Mouse (Mus musculus): Measurements from ENCODE around the gene Kazn. TPM values are rescaled to one million over a fixed set of nuclear protein-coding genes. Genes with fewer than 3 reads are reported as not detected.

Kazn gene
- polyA plus RNA-seq, 1 experiment from 2014 or later = 6.1 TPM

DNA sequence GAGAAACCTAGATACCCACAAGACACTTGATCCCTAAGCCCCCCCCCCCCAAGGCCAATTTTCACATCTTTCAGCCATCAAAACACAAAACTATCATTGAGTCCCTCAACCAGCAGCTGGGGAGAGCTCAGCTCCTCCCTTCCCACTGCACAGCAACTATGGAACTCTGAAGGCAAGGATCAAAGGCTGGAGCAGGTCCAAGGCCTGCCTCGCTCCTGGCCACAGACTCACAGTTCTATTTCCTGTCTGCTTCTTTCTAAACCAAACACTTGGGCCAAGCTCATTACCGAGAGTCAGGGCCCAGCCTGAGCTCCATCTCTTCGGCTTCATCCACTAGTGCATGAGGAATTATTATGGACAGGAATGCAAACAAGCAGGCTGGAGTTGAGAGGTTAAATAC is 58.9 kb downstream of the Kazn start:
- CTCF ChIA-PET = interaction anchor here (1.0 to 1.5 kb wide), 2 partner anchors 13 to 27 kb away, joined by 3 to 4 read pairs; no protein-coding TSS in a partner anchor
- no peak for TF ChIP-seq CTCF (IDR thresholded peaks at IDR 0.05)
- DNase-seq (ENCODE audit: low read depth, low spot score) = peak; percentile 49
- peak; percentile 58 for ATAC-seq
- POLR2A ChIA-PET = no interaction called here
- H3K27me3 ChIP-seq = no peaks in the 10 kb centered on the region
- in situ Hi-C loops (cut with MboI; ENCODE audit: low pct_unique_long_range_greater_than_20kb) = no loop called here

DNA sequence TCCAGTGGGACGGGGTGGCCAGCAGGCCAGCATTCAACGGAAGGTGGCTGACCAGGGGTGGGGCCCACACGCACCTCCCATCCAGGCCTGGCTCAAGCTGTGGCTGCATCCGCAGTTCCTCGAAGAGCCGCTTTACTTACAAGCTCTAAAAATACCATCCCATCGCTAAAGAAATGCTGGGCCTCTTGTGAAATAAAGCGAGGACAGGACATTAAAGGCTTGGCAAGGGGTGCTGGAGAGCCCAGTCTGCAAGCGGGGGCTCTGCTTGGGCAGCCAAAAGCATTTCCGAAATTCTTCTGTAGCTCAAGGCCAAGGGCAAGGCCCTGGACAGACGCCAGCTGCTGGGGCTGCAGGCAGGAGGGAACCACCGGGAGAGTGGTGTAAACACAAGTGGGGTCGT is 59.7 kb downstream of the Kazn start:
- DNase-seq (ENCODE audit: low read depth, low spot score) (peak; percentile 48), ATAC-seq (peak; percentile 70)
- POLR2A ChIA-PET = interaction anchor here (0.6 kb wide), 1 partner anchor 12 kb away, joined by 3 read pairs; no protein-coding TSS in a partner anchor
- CTCF ChIA-PET = interaction anchor here (1.0 to 1.5 kb wide), 2 partner anchors 13 to 26 kb away, joined by 3 to 4 read pairs; no protein-coding TSS in a partner anchor
- no peak for TF ChIP-seq CTCF (IDR thresholded peaks at IDR 0.05)
- no peaks in the 10 kb centered on the region for H3K27me3 ChIP-seq
- in situ Hi-C loops (cut with MboI; ENCODE audit: low pct_unique_long_range_greater_than_20kb) = no loop called here

DNA sequence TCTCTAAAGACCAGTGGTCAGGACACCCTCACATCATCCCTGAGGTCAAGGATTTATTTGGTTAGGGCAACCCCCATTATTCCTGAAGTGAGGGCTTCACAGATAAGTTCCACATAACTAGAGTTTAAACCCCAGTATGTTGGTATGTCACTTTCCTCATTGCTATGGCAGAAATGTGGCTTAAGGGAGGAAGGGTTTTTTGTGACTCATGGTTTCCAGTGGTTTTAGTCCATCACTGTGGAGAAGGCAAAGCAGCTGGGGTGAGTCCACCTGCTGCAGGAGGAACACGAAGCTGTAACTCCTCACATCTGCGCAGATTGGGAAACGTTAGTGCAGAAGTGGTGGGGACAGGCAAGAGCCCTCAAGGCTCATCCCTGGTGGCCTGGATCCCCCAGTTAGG is 62.5 kb downstream of the Kazn start:
- ChIA-PET POLR2A (no interaction called here), CTCF (no interaction called here)
- DNase-seq (ENCODE audit: low read depth, low spot score) = no peak
- no peaks in the 10 kb centered on the region for H3K27me3 ChIP-seq
- TF ChIP-seq CTCF (IDR thresholded peaks at IDR 0.05) = no peak
- in situ Hi-C loops (cut with MboI; ENCODE audit: low pct_unique_long_range_greater_than_20kb) = no loop called here
- ATAC-seq = no peak

DNA sequence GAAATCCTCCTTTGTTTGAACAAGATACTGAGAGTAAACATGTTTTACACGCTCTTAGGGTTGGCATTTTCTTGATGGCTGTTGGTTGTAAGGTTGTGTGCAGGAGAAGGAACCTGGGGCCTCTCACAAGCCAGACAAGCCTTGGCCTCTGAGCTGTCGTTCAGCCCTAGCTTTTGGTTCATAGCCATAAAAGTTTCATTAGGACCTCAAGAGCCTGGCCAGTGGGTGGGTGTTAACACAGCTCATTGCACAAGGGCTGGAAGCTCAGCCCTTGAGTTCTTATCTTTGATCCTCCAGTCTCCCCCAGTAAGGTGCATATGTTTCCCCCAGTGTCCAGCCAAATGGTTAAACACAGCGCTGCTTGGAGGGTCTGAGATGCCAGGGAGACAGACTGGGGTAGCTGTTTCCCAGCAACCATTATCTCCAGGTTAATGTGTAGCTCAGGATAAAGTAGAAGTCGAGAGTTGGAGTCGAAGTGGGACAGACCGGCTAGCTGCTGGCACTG is 65.2 kb downstream of the Kazn start:
- no peak for TF ChIP-seq CTCF (IDR thresholded peaks at IDR 0.05)
- ATAC-seq (no peak), DNase-seq (ENCODE audit: low read depth, low spot score) (no peak)
- POLR2A ChIA-PET = interaction anchor here (1.1 kb wide), 1 partner anchor 177 kb away, joined by 3 read pairs; no protein-coding TSS in a partner anchor
- in situ Hi-C loops (cut with MboI; ENCODE audit: low pct_unique_long_range_greater_than_20kb) = no loop called here
- CTCF ChIA-PET = interaction anchor here (3.1 kb wide), 1 partner anchor 21 kb away, joined by 12 read pairs; no protein-coding TSS in a partner anchor
- no peaks in the 10 kb centered on the region for H3K27me3 ChIP-seq

DNA sequence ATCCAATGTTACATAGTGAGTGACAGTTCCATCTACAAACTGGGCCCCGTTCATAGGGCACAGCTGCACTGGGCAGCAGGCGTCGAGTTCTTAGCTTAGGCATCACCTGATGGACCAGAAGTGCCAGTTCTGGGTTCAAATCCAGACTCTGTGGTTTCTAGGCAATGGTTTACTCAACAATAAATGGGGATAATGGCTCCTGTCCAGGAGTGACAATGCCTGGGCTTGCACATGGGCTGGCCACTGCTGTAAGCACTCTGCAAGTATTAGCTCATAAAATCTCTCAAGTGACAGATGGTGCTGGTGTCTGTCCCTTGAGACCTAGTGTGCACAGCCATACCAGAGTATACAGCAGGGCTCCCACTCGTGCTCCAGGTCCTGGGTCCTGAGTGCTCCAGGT is 66.3 kb downstream of the Kazn start:
- no peaks in the 10 kb centered on the region for H3K27me3 ChIP-seq
- POLR2A ChIA-PET = no interaction called here
- DNase-seq (ENCODE audit: low read depth, low spot score) (no peak), ATAC-seq (no peak)
- CTCF ChIA-PET = interaction anchor here (0.6 to 3.1 kb wide), 4 partner anchors 22 to 177 kb away, joined by 3 to 12 read pairs (median 4); no protein-coding TSS in a partner anchor
- in situ Hi-C loops (cut with MboI; ENCODE audit: low pct_unique_long_range_greater_than_20kb) = no loop called here
- no peak for TF ChIP-seq CTCF (IDR thresholded peaks at IDR 0.05)

DNA sequence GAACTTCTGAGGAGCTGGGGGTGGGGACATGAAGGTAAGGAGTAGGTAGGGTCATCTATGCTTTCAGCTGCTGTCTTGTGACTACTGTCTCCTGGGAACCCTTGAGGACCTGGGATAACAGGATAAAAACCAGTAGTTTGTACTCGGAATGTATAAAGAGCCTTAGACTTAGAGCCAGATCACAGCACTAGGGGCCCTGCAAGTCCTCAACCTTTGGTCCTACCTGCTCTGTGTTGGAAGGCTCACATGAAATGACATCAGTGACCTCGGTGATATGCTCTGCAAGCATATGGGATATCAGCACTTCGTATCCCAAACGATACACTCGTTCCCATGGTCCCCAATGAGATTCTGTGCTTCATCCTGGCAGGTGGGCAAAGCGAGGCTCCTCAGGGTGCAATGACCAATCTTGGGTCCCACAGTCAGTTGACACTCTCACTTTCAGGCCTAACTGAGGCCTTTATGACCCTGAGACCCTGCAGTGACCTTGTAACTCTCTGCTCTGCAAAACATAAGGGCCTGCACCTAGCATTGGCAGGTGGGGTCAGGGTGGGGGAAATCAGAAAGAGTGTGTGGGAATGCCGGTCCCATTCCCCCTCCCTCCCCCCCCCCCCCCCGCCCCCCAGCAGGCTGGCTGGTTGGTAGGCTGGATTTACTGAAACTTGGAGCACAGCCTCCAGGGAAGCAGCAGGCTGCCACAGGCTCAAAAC is 67.3 kb downstream of the Kazn start:
- no peak for TF ChIP-seq CTCF (IDR thresholded peaks at IDR 0.05)
- ChIA-PET POLR2A (no interaction called here), CTCF (interaction anchor here (1.1 to 3.1 kb wide), 3 partner anchors 23 to 178 kb away, joined by 3 to 12 read pairs (median 4); no protein-coding TSS in a partner anchor)
- DNase-seq (ENCODE audit: low read depth, low spot score) (no peak), ATAC-seq (no peak)
- in situ Hi-C loops (cut with MboI; ENCODE audit: low pct_unique_long_range_greater_than_20kb) = no loop called here
- H3K27me3 ChIP-seq = no peaks in the 10 kb centered on the region

DNA sequence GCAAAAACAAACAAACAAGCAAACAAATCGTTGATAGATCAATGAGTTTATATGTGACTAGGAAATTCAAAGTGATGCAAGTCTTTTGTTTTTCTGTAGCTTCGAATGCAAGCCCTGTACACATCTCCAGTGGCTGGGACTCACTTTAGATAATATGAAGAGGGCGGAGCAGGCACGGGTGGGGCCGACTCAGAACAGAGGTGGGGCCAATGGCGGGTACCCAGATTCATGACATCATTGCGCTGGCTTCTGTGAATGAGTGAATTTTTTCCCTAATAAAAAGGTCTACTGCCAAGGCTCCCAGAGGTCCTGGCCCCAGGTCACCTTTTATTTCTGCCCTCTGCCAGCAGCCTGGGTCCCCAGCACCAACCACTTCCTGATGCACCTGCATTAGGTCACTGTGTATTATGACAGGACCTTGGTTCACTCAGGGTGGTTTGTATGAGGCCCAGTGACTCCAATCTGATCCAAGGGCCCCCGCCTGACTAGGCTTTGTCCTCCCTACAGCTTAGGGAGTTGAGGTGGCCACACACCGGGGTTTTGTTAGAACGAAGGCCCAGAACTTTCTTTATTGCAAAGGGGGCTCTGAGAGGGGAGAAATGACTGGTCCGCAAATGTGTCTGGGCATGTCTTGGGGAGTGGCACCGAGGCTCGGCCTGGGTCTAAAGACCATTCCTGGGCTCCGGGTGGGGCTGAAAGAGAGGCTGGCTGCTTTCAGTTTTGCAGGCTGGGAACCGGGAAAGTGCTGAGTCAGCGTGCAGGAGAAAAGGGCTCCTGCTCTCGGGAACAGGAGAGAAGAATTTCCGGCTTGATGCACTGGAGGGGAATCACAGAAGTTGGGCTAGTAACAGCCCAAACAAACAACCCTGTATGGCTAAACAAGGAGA is 68.1 kb downstream of the Kazn start:
- no peaks in the 10 kb centered on the region for H3K27me3 ChIP-seq
- ATAC-seq = peak; percentile 37
- peak; percentile 31 for DNase-seq (ENCODE audit: low read depth, low spot score)
- in situ Hi-C loops (cut with MboI; ENCODE audit: low pct_unique_long_range_greater_than_20kb) = no loop called here
- POLR2A ChIA-PET = no interaction called here
- no peak for TF ChIP-seq CTCF (IDR thresholded peaks at IDR 0.05)
- CTCF ChIA-PET = no interaction called here

DNA sequence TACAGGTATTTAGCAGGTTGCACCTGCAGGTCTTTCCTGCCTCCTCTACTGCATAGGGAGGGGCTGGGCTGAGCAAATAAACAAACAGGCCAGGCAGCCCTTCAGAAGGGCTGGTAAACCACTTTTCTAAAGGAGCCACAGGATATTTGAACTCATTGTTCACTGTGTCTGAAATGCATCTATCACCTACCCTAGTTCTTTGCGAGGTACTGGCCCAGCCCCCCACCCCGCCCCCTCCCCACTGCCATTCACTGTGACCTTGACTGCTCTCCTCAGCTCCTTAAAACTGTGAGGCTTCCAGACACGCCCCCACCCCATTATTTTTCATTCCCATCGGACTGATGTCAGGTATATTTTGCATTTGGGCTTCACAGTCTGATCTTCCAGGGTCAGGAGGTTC is 69.6 kb downstream of the Kazn start:
- ATAC-seq = no peak
- in situ Hi-C loops (cut with MboI; ENCODE audit: low pct_unique_long_range_greater_than_20kb) = no loop called here
- POLR2A ChIA-PET = no interaction called here
- no peaks in the 10 kb centered on the region for H3K27me3 ChIP-seq
- DNase-seq (ENCODE audit: low read depth, low spot score) = no peak
- no peak for TF ChIP-seq CTCF (IDR thresholded peaks at IDR 0.05)
- CTCF ChIA-PET = no interaction called here

DNA sequence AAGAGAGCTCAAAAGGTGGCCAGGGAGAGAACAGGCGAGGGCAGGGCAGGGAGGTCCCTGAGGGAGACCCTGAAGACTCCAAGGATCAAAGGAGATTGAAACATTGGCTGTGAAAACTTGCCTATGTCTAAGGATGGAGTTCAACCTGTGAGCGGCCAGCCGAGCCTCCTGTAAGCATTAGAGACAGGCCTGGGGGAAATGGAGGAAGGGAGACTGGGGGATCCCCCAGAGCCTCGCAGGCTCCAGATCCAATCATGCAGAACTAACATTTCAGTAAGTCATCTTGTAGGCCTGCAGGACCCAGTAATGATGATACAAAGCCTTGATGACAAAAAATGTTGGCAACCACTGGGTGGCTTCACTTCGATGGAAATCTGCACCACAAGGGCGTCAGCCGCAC is 70.8 kb downstream of the Kazn start:
- ChIA-PET CTCF (no interaction called here), POLR2A (no interaction called here)
- DNase-seq (ENCODE audit: low read depth, low spot score) (no peak), ATAC-seq (no peak)
- TF ChIP-seq CTCF (IDR thresholded peaks at IDR 0.05) = no peak
- in situ Hi-C loops (cut with MboI; ENCODE audit: low pct_unique_long_range_greater_than_20kb) = no loop called here
- no peaks in the 10 kb centered on the region for H3K27me3 ChIP-seq

DNA sequence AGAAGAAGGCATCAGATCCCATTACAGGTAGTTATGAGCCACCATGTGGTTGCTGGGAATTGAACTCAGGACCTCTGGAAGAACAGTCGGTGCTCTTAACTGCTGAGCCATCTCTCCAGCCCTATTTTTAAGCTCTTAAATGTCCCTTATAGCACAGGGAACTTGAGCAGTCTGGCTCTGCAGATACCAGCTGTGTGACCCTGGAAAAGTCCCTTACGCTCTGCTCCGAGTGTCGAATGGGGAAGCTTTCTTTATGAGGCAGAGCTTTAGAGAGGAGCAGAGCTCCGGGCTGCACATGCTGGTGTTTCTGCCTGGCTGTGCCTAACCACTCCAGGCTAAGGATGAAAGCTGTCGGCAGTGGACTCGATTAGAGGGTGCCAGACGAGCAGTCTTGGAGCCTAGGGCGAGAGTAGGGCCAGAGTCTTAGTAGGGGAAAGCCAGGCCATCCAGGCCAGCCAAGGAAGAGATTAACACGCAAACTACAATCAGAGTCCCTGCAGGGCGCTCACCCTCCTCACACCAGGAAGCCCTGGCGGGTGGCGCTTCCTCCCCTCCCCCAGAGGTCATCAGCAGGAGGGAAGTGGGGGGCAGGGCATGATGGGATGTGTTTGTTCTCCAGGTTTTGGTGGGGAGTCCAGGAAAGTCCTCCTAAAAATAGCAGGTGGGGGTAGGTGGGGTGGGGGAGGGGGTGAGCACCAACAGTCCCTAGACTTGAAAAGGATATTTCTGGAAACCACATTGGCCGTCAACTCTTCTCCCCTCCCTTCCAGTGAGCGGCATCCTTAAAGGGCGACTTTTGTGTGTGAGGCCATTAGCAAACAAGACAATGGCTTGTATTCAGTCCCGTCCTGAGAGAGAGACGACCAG is 73.1 kb downstream of the Kazn start:
- CTCF ChIA-PET = no interaction called here

More for the DNA sequence above, 73.1 kb downstream of the Kazn start:
- DNase-seq (ENCODE audit: low read depth, low spot score) (no peak), ATAC-seq (no peak)
- no peak for TF ChIP-seq CTCF (IDR thresholded peaks at IDR 0.05)
- H3K27me3 ChIP-seq = no peaks in the 10 kb centered on the region
- in situ Hi-C loops (cut with MboI; ENCODE audit: low pct_unique_long_range_greater_than_20kb) = no loop called here
- POLR2A ChIA-PET = no interaction called here
